Mouse (Mus musculus) lung, adult 2 months (tissue): ENCODE results near the gene Olfr1442. TPM values are rescaled to one million over a fixed set of nuclear protein-coding genes. Genes with fewer than 3 reads are reported as not detected.
"Not testable (repeated sequence)": the region's sequence is repeated elsewhere in the genome, so short reads cannot be mapped to it uniquely, and the experiment has no call there.

ENCODE experiments used
- DNase-seq: peaks from one replicate; pipeline ENCODE4 v3.0.0; 2022
- H3K4me1 ChIP-seq: fragments of 200-500 bp; 2 replicates; pipeline ENCODE4 v1.6.1; 2011; ENCODE audit warnings: low read length; ENCODE audit not compliant: control insufficient read depth, insufficient read depth
- H3K4me3 ChIP-seq: fragments of 200-500 bp; replicated peaks from 2 replicates; pipeline ENCODE3; 2011; ENCODE audit warnings: low read depth, mild to moderate bottlenecking, control low read depth, low read length; ENCODE audit errors: extremely low read depth
- CTCF ChIP-seq: fragments of 200-500 bp; IDR thresholded peaks from 2 replicates; pipeline ENCODE4 v1.5.1; 2011; ENCODE audit warnings: mild to moderate bottlenecking, low read length, control low read depth; ENCODE audit not compliant: insufficient read depth
- POLR2A ChIP-seq: fragments of 200-500 bp; IDR thresholded peaks from 2 replicates; pipeline ENCODE4 v1.6.1; 2011; ENCODE audit warnings: low read depth, mild to moderate bottlenecking, control low read depth, low read length, borderline replicate concordance; ENCODE audit errors: extremely low read depth
- WGBS: fragments of 180-500 bp; shearing (Covaris S2); methylation state at CpG from one replicate; pipeline ENCODE4 v1.1.7; 2018; 5-methylcytosine and 5-hydroxymethylcytosine counted together
- polyA plus RNA-seq: library from polyadenylated mRNA; depleted of rRNA; stranded (reverse); fragments of >200 nt; gene quantifications from 2 replicates; pipeline ENCODE4 v1.2.3, GENCODE M21; 2012; rRNA removed

Gene Olfr1442
- not detected in 2 replicates for polyA plus RNA-seq

DNA sequence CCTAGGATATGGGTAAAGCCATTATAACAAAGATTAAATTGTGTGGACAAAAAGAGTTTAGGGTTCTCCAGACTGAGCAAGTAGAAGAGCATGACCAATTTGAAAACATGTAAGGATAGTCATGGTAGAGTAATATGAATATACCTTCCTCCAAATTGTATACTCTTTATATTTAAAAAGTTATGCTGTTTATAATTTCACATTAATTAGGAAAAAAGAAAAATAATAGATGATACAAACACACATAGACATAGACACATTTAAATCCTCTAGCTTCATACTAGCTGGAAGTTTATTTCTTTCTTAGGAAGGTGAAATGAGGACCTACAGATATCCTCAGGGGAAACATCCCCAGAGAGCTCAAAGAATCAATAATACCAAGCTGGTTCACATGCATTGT is at the start of gene Olfr1442:
Gene Olfr1442, plus strand, starts transcription at position 301 of the 400 bp plus-strand sequence.
- no peaks in the 10 kb centered on the region for H3K4me1 ChIP-seq
- TF ChIP-seq CTCF (no peak), POLR2A (no peak)

DNA sequence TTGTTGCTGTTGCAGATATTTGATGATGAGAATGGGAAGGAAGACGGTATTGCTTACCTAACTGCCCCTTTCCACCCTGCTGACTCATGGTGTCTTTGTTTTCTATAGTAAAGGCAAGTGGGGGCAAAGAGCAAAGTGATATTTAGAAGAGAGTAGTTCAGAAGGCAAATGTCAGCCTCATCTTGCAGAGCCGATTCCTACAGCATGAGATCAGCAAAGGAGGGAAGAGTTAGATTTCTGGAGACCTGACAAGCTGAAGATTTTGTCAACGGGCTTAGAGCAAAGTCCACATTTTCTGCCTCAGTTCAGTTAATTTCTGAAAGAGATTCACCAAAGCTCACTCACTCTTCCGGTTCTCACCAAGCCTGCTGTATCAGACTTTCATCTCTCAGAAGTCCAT is 37.1 kb upstream of the Olfr1442 start, which contains the start of gene Glyat:
Gene Glyat, plus strand, starts transcription at position 133 of the 400 bp plus-strand sequence.
- DNase-seq, result no peak
- no peak within 1 kb of the TSS for H3K4me3 ChIP-seq
- H3K4me1 ChIP-seq, result no peaks in the 10 kb centered on the region
- 56% methylated on average over 4 of the region's 4 CpGs for WGBS
- no peak for TF ChIP-seq POLR2A
- TF ChIP-seq CTCF, result no peak

More for the DNA sequence above, at the start of gene Olfr1442:
- no peak for DNase-seq
- H3K4me3 ChIP-seq, result no peak within 1 kb of the TSS

DNA sequence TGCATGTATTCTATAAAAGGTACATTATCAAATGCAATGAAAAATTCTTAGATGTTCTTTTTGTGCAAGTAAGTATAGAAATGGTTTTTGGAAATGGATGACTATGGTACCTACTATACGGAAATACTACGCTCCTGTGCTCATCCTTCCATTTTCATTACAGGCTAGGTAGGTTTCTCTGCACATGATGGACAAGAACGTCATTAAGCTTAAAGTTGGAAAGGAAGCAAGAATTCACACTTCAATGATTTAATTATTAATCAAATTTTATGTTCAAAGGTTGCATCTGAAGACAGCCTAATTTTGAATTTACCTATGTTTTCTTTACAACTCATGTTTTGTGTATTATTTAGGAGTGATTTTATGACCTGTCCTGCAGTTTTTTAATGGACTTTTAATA is 36.0 kb upstream of the Olfr1442 start:
- H3K4me3 ChIP-seq, result no peak overlapping the region
- no peaks in the 10 kb centered on the region for H3K4me1 ChIP-seq
- 82% methylated on average over 3 of the region's 3 CpGs for WGBS
- no peak for DNase-seq
- TF ChIP-seq CTCF (no peak), POLR2A (no peak)

DNA sequence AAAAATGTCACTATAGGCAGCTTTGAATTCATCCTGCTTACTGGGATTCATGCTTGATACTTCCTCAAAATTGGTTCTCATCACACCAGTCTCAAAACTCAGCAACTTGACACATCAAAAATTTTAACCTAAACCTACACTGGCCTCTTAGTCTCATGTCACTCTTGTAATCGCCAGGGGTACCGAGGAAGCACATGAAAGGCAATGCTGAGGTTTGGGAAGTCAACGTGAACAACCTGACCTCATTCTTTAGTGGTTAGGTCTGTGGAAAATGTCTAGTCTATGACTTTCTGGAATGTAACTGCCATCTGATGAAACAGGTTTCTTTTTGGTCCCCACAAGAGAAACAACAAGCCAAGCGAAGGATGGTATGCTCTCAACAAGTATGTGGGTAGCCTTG is 35.3 kb upstream of the Olfr1442 start:
- H3K4me3 ChIP-seq, result no peak overlapping the region
- TF ChIP-seq CTCF (no peak), POLR2A (no peak)

DNA sequence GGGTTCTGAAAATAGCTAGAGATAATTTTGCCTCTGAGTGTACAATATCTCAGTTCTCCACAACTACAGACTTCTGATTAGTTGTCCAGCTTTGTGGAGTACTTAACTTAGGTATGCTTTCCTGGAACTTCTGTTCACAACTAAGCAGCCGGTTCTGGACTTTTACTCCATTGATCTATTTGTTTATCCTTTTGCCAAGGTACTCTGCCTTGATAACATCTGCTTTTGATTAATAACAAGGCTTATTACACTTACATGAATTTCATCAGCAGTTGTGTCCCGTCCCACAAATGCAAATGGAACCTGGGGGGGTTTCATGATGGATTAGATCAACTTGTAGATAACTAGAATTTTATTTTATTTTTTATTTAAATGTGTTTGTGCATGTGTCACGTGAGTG is 33.4 kb upstream of the Olfr1442 start:
- no peak for DNase-seq
- TF ChIP-seq CTCF (no peak), POLR2A (no peak)
- 61% methylated on average over 3 of the region's 3 CpGs for WGBS

More for the DNA sequence above, 35.3 kb upstream of the Olfr1442 start:
- DNase-seq, result no peak
- H3K4me1 ChIP-seq, result no peaks in the 10 kb centered on the region
- WGBS, result 85% methylated on average over 4 of the region's 4 CpGs

DNA sequence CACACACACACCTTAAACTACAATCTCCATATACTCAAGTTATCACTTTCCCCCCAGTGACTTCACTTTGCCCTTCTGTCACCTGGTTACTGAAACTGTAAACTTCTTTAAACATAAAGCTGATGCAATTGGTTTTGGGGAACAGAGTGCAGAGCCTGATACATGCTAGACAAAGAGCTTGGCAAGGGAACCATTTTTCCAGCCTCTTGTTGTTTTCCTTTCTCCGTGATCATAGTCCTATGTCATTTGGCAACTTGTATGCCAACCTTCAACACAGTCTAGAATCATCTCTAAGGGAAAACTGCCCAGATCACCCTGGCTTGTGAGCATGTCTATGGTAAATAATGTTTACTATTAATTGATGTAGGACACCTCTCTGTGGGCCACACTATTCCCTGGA is 32.2 kb upstream of the Olfr1442 start:
- TF ChIP-seq POLR2A (no peak), CTCF (no peak)
- no peak overlapping the region for H3K4me3 ChIP-seq
- DNase-seq, result no peak
- 64% methylated on average over 1 of the region's 1 CpGs for WGBS
- no peaks in the 10 kb centered on the region for H3K4me1 ChIP-seq

More for the DNA sequence above, 33.4 kb upstream of the Olfr1442 start:
- Histone ChIP-seq H3K4me1 (no peaks in the 10 kb centered on the region), H3K4me3 (no peak overlapping the region)

DNA sequence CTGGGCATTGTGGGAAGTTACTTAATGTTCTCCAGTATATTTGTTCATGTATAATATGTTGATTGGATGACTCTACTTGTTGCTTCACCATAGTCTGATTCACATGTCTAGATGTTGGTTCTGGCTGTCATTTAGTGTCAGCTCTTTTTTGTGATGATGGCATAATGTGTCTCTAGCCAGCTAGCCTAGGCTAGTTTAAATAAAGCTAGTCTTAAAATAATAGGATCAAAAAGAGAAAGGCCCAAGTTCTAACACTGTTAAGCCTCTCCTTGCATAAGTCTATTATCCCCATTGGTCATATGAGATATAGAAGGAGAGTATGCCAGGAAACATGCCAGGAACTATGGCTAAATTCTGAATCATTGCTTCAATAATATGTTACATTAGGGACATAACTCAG is 20.7 kb upstream of the Olfr1442 start:
- Histone ChIP-seq H3K4me1 (no peaks in the 10 kb centered on the region), H3K4me3 (no peak overlapping the region)
- DNase-seq, result no peak
- TF ChIP-seq POLR2A, result no peak
- TF ChIP-seq CTCF, result no peak

DNA sequence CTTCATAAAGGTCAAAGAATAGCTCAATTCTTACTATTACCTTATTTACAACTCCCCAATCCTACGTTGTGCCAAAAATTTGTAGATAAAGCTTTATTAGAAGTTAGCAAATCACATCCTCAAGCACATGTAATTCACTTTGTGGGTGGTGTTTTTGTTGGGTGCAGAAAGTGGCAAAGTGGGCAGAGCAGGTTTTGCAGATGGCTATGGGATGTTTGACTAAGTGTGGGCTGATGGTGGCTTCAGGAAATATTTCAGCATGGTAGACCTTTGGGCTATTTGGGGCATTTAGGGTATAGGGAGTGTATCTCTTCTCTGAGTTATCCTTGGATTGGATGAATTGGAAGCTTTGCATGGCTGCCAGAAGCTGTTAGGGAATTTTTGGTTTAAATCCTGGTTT is 4.1 kb upstream of the Olfr1442 start:
- Histone ChIP-seq H3K4me1 (no peaks in the 10 kb centered on the region), H3K4me3 (no peak overlapping the region)
- TF ChIP-seq POLR2A (no peak), CTCF (no peak)
- no peak for DNase-seq
- 69% methylated on average over 1 of the region's 1 CpGs for WGBS

DNA sequence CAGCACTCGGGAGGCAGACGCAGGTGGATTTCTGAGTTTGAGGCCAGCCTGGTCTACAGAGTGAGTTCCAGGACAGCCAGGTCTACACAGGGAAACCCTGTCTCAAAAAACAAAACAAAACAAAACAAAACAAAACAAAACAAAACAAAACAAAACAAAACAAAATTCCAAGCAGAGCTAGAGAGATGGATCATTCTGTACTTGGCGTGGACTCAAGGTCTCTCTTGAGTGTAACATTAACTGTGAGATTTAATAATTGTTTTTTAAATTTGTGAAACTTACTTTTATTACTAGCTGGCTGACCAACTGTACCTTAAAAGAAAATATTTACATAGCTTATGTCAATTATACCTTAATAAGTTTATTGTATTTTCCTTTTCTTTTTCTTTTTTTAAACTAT is 1.6 kb upstream of the Olfr1442 start:
- not testable (repeated sequence) for DNase-seq, H3K4me3 ChIP-seq, H3K4me1 ChIP-seq
- 95% methylated on average over 3 of the region's 3 CpGs for WGBS

DNA sequence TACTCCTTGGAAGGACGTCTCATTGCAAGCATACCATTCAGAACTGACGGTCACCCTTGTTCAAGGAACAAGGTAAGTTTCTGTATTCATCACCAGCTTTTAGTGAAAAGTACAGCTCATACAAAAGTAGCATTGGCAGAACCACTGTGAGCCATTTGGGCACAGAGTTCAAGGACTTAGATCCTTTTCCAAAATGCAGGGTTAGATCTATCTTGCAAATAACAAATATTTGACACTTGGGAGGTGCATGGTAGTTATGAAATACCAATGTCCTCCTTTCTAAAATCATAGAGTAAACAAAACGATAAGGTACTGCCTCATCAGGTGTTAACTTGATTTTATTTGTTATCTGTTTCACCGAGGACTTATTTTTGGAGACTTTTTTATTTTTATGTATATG is 812 bp downstream of the Olfr1442 start:
- DNase-seq, result no peak
- TF ChIP-seq CTCF (no peak), POLR2A (no peak)
- 79% methylated on average over 4 of the region's 4 CpGs for WGBS
- Histone ChIP-seq H3K4me3 (no peak overlapping the region), H3K4me1 (no peaks in the 10 kb centered on the region)

DNA sequence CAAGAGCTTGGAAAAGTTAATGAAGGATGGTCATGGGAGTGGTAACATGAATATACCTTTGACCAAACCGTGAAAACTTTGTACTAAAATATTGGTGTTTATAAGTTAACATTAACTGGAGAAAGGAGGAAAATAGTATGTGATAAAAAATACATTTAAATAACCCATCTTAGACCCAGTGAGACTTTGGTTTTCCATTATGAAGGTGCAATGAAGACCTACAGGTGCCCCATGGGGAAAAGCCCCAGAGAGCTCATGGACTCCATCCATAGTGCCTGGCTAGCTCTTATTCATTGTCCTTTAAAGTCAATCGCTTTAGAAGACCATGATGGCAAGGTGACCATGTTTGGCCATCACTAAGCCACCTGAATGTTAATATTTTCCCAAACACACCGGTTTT is 7.6 kb downstream of the Olfr1442 start, which contains the start of gene Olfr1443:
Gene Olfr1443, plus strand, starts transcription at position 301 of the 400 bp plus-strand sequence.
- no peak for DNase-seq
- Histone ChIP-seq H3K4me3 (no peak within 1 kb of the TSS), H3K4me1 (no peaks in the 10 kb centered on the region)
- 65% methylated on average over 3 of the region's 3 CpGs for WGBS
- TF ChIP-seq CTCF (no peak), POLR2A (no peak)
